Mouse (Mus musculus) lung, postnatal 0 days (tissue): ENCODE results near the gene Olfr1395.

Experiments used
- CTCF ChIP-seq: IDR thresholded peaks from 2 replicates; pipeline ENCODE4 v1.5.1; 2016; ENCODE audit warnings: antibody characterized with exemption, mild to moderate bottlenecking
- EP300 ChIP-seq: IDR thresholded peaks from 2 replicates; pipeline ENCODE4 v1.6.1; 2016; ENCODE audit warnings: antibody characterized with exemption, mild to moderate bottlenecking, control low read depth

DNA sequence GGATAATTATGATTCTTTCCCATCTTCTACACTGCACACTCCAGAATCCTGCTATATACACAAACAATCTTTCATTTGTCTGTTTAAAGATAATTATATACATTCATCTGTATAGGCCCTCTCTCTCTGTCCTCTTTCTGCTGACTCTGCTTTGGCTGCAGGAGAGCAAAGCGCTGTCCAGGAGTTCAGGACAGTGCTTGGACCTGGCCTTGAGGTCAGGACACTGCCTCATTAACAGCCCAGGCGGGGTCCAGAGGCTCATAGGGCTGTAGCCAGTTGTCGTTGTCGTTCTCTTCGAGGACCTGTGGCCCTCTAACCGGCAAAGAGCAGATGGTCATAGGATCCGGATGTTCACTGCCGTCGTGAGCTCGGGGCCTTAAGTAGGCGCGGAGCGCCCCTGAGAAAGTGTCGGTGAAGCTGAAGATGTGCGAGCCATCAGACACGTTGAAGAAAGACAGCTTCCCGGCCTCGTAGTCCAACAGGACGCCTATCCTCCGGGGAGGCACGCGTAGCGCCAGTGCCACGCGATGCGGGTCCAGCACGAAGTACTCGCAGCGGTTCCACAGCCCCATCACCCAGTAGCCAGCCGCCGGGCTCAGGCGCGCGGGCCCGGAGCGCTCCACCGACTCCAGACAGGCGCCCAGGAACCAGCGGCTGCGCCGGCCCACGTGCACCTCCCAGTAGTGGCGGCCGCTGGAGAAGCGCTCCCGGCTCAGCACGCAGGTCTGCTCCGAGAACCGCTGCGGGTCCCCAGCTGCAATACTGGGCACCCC is 27.0 kb downstream of the Olfr1395 start:
- TF ChIP-seq CTCF (no peak), EP300 (no peak)
